Mouse (Mus musculus): Measurements from ENCODE around the gene Rptor.

Gene Rptor

DNA sequence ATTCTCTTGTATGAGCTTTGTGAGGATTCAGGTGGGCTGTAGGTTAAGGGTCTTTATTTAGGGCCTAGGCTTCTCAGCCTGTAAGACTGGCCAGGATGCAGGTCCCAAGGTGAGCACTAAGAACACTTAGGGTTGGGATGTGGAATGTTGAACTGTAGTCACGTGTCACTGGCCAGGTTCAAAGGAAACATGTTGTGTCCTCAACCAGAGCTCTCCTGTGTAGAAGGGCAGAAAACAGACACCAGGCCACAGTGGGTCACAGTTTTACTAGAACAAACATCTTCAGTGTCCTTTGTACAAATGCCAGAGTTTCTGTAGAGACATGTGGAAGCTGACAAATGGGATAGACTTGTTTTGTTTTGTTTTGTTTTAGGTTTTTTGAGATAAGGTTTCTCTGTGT, 138.7 kb downstream of the Rptor start:
- peak; percentile 51 to 53 for DNase-seq

DNA sequence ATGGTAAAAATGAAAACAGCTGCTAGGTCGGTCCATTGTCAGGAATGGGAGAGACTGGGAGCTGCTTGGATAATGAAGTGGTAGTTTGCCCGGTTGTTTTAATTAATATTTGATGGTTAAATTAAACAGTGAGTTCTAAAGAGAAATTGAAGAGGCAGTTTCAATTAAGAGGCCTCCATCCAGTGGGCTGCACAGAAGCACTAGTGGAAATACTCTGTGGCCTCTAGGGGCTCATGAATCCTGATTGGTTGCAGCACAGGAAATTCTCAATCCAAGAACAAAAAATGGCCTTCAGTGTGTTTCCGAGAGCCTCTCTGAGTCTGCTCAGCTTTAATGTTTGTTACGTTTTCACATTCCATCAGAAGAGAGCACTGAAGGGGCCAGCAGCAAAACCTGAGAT, 141.7 kb downstream of the Rptor start:
- no peak for DNase-seq

DNA sequence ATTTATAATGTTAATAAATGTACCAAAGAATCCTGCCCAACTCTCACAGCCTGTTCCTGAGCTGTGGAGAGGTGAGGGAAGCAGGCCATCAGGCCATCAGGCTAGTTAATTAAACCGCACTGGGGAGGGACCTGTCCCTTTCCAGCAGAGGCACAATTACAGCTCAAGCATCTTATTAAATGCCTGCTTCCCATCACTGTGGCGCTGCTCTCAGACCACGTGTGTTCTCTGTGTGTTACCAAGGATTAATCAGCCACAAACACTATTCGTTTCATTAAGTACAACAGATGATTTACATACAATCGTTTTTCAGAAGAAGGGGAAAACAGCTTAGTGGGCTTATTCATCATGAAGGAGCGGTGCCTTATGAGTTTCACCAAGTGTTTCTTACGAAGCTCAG, 142.6 kb downstream of the Rptor start:
- no peak for DNase-seq

DNA sequence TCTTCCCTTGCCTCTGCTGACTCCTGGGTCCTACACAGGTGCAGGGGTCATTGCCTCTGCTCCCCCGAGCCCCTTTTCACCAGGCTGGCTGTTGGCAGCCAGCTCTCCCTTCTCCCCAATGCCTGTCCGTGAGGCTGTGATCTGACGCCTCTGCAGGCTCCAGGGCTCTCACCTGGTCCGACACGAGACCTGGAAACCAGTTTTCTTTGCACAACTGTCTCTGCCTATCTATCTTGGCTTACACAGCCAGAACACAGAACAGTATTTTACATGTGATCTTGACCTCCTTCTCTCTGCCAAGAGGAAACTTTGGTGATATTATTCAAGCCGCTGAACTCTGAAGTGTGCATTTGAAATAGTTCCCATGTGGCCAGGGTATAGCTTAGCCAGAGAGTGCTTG, 151.8 kb downstream of the Rptor start:
- no peak for DNase-seq

DNA sequence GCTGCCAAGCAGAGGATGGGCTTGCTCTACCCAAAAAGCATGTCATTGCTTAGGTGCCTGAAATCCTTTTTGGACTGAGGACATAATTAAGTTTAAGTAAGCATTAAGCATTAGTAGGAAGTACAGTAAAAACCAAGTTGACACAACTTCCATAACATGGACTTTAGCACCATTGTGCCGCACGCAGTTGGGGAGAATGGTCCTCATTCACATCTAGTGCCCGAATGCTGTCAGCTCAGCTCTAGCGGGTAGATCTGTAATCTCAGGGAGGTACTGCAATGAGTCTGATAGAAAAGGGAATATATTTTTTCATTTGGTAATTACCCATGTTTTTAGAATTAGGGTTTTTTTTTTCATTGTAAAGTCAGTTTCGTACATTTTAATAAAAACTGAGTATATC, 155.5 kb downstream of the Rptor start:
- DNase-seq: no peak

DNA sequence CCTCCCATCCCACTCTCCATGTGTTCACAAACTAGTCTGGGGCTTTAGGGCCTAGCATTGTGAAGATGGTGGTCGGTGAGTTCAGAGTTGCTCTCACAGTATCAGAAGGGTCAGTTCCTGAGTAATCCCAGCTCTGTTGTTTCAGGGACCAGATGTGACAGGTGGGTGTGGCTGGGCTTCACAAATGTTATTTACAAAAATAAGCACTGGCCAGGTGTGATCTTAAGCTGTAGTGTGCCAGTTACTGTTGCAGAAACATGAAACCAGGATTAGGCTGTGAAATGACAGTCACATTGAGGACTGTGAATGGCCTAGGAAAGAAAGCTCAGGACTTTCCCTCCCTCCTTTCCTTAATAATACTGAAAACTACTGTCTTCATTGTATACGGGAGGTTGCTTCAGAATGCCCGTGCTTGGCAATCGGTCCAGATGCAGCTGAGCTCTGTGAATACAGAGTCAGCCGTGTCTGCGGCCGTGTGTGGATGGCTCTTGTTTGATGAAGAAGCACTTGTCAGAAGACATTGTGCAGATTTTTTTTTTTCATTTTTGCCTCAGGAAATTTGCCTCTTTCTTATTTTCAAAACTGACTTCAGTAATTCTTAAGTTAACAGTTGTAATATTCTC, 156.1 kb downstream of the Rptor start:
- DNase-seq: no peak

DNA sequence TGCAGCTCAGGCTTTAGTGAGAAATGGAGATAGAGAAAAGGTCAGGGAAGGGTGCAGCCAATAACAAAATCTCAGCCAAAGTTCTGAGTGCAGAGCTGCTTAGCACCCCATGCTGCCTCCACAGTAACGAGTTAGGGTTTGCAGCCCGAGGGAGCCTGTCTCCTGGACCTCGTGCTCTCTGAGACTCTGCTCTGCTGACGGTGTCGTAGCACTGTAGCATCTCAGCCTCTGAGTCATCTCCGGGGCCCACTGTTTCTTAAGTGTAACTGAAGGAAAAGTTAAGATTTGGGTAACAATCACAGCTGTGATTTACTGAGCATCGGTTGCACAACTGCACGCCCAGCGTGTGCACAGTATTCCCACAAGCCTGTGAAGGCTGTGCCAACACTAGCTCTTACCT, 160.2 kb downstream of the Rptor start:
- DNase-seq: no peak

DNA sequence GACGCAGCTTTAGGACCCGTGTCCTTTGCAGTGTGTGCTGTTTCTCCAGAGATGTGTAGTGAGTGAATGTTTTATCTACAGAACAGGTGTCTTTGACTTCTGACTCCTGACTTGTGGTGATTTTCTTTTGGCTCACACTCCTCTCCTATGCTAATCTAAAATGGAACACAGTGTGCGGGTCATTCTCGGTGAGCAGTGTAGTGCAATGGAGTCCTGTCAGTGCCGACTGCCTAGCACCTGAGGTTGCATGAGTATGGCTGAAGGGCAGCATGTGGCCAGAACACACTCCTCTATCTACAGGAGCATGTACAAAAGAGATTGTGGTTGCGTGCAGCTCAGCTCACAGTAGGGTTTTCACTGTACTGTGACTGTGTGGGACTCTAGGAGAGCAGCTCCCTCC, 163.3 kb downstream of the Rptor start:
- DNase-seq: no peak

DNA sequence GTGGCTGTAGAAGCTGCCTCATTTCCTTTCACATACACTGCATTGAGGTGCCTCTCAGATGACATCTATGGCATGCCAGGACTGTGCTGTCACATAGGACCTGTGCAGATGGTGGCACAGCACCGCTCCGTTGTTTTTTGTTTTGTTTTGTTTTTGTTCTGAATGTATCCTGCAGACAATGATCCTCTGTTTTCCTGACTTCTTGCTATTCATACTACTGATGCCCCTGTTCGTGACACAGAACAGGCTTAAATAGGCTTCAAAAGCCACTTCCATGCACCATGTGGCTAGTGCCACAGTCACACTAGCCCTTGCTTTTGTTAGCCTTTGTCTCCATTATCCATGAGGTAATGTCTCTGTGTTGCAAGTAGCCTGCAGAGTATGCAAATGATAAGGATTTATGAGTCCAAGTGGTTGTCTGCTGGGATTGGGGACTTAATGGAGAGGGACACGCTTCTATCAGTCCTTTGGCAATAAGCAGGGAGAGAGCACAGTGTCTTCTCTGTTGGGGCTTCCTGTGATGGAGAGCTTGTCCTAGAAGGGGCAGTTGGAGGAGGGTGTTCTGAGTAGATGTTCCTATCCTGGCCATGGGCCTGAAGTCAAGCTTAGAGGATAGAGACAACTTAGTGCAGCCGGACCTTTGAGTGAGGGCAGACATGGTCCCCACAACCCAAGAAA, 164.2 kb downstream of the Rptor start:
- DNase-seq: no peak

DNA sequence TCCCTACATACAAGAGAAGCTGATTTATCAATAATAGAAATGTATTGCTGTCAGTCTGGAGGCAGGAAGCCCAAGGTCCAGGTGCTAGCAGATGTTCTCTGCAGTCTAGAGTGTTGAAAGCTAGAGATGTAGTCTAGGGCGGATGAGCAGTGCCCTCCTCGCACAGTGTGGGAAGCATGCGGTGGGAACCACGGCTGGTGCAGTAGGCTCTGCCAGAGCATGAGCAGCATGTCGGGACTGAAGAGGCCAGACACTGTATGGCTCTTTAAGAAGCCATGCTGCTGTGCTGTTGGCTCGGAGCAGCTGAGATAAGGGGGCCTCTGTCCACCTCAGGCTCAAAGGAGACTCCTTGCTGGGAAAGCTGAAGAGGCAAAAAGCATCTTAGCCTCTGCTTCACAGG, 164.8 kb downstream of the Rptor start:
- DNase-seq: no peak

DNA sequence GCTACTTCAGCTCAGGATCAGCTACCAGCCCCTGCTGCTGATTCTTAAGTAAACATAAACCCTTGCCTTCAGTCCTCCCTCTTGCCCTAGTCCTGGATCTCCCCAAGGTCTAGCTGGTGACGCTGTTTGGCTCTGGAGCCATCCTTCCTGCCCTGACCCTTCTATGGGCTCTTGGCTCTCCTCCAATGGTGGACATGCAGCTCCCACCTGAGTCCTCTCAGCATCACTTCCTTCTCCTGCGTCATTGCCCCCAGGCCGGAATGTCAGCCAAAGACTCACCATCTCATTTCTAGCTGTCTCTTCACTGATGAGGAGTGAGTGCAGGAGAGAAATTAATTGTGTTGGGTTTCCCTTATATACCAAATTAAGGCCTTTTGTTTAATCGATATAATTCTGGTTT, 165.8 kb downstream of the Rptor start:
- DNase-seq: peak in 1 of 2 experiments; percentile 5

DNA sequence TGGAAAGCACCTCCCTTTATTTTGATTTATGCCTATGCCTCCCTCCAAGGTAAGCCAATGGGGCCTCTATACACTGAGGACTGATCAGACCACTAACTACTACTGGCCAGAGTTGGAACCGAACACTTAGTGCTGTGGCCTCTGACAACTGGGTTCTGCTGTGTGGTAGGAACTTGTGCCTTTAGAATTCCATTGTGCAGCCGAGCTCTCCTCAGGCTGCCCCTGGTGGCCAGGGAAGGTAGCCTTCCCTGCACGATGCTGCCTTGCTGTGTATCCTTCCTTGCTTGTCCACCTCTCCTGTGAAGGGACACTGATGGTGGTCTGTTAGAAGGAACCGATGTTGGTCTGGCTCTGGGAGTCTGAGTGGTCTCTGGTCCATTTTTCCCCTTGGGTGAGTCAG, 167.0 kb downstream of the Rptor start:
- peak in 1 of 2 experiments; percentile 14 for DNase-seq

DNA sequence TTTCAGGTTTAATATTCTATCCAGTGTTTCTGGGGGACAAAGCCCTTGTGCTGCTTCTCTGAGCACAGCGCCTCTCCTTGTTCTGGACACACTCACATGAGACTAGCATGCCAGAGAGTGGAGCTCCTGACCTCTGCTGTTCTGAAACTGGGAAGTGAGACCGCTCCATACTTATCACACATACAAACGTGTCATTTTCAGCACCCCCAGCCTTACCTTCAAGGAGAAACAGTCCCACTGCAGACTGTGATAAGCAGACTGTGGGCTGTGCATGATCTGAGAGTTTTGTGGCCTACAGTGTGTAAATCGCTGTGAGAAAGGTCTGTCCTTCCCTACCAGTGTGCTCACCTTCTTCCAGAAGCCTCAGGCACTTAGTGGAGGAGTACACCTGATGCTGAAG, 168.3 kb downstream of the Rptor start:
- DNase-seq: no peak

DNA sequence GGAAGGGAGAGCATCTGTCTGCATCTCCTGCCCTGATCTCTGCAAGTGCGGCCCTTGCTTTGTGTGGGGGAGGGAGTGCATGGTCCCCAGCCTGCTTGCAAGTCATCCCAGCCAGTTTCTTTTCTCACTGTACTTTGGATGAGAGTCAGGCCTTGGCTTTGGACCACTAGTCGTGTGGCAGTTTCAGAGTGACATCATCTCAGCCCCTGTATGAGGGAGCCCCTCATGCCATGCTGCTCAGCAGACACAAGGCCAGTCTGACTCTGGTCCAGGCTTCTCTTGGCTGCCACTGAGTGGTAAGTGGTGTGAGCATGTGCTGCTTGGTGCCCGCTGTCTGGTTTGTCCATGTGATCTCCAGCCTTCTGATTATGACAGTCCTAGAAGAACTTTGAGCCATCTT, 170.2 kb downstream of the Rptor start:
- DNase-seq: no peak

DNA sequence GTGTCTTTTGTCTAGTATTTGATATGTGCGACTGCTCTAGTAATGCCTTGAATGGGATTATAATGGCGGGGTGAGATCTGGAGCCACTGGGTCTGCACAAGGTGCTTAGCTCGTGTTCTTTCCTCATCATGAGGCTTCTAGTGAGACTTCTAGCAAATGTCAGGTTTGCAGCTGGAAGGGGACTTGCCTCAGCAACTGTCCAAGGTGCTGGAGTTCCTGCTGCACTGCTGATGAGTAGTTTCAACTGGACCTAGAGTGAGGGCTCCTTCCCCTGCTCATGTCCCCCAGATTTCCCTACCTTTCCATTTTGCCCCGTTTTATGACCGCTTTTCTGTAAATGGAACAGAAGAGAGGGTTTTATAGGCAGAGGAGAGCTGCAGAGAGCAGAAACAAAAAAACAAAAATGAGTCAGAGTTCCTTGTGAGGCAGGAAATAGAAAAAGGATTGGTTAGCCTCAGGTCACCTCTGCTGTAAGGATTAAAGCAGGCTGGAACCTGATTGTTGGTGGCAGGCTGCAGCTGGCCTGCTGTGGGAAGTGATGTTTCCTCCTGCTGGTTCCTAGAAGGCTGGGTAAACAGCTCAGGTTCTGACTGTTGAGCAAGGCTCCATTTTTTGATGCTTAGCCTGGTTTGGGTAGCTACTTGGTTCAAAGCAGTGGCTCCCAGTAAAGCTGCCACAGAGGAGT, 172.5 kb downstream of the Rptor start:
- no peak for DNase-seq

DNA sequence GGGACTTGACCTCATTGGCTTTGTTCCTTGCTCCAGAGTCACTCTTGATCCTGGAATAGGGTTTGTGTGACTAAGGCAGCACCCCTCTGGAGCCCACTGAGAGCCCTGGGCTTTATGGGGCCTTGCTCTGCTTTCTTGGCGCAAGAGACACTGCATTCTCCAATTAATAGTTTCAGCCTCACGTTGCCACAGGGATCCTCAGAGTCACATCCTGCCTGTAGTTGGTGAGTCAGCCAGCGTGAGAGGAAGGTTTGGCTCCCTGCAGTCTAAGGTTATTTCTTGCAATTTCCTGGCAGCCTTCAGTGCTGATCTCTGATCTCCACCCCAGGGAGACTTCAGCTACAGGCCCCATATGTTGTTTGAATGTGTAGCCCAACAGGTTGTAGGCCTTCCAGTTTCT, 174.5 kb downstream of the Rptor start:
- DNase-seq: peak; percentile 21 to 27

DNA sequence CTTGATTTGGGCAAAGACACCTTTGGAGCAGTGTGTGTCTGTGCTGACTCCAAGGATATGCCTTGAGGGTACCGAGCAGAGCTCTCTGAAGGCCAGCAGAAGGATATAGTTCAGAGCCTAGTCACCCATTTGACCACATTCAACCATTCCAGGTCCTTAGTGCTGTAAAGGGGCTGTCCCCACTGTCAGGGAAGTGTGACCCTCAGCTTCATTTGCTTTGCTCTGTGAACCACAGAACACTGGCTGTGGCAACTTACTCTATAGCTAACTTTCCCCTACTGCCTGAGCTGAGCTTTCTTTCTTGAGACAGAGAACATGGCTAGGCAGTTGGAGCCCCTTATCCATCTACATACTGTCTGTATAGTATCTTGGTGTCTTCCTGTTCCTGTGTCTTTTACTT, 175.2 kb downstream of the Rptor start:
- DNase-seq: no peak

DNA sequence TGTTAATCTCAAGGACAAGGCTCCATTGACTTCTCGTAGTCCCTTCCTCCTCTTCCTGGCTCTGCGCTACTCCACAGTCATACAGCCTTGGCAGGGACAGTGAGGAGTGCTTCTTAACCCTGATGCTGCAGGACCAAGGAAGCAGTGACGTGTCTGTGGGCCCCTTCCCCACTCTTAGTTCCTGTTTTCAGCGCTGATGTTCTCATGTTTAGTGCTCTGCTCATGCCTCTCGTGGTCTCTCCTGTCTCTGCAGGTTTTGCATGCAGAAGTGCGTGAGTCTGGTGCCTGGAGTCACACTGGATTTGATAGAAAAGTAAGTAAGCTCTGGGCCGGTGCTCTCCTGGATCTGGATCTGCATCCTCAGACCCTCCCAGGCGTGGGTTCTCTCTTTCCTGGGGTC, 177.6 kb downstream of the Rptor start:
- DNase-seq: no peak

DNA sequence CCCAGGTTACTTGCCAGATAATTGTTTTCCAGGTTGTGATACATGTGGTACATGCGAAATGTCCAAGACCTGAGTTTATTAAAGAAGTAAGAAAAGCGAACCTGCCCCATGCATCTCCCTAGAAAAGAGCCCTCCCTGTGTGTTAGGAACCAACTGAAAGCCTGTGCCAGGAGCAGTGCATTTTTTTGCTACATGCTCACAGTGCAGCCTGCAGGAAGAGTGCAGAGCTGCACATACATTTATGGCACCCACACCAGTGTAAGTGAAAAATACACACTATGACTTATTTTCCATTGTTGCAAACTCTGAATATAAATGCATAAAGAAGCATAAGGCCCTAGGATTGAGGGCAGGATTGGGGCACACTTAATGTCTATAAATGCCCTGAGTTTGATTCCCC, 178.5 kb downstream of the Rptor start:
- no peak for DNase-seq

DNA sequence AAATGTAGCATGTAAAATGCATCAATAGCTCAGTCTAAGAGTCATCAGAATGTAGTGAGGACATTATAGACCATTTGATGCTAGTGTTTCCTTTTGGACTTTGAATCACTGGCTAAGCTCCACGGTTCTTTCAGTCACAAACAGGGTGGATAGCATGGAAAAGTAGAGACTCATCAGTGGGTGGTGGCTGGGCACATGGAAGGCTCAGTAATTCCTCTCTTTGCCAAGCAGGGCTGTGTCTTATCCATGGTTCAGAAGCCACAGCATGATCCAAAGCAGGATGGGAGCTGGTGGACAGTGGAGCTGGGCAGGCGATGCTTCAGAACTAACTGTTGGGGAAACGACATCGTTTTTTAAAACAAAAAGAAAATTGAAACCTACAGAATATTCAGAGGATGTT, 179.0 kb downstream of the Rptor start:
- DNase-seq: peak; percentile 51 to 54

DNA sequence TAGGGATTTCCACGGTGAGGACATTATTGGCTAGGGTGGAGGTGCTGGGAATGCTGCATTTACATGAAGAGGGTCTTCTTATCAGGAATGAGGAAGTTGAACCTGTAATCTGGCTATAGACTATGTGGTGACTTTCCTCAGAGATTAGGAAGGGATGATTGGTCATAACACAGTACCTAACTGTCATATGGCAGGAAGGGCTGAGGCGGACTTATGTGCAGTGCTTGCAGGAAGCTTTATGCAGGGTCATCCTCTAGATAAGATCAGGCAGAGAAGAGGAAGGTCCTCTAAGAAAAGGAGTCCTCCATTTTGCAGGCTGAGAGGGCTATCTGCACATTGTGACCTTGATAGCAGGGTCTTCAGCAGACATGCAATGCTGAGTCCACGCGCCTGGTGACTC, 180.9 kb downstream of the Rptor start:
- DNase-seq: no peak

DNA sequence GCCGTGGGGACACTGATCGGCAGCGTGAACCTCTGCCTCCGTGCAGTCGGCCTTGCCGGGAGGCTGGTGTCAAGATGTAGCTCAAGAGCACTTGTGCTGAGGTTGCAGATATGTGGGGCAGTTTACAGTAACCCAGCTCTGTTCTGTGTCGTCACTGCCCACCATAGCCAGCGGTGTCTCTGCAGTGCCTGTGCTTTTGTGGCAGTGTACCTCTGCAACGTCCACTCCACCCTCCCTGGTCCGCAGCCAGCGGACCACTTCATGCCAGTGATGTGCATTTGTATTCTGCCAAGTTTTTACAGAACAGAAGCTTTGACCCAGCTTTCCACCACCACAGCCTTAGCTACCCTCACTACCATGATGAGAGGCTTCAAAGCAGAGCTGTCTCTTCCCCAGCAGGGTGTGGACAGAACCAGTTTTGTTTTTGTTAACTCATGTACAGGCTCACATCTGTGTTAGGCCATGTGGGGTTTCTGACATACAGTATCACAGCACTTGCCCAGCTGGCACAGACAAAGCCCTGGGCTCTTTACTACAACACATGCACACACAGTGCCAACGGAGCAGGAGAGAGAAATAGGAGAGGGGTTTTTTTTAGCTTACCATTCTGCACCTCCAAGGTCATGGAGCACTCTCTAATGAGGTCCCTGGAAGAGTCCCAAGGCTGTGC, 182.1 kb downstream of the Rptor start:
- no peak for DNase-seq

DNA sequence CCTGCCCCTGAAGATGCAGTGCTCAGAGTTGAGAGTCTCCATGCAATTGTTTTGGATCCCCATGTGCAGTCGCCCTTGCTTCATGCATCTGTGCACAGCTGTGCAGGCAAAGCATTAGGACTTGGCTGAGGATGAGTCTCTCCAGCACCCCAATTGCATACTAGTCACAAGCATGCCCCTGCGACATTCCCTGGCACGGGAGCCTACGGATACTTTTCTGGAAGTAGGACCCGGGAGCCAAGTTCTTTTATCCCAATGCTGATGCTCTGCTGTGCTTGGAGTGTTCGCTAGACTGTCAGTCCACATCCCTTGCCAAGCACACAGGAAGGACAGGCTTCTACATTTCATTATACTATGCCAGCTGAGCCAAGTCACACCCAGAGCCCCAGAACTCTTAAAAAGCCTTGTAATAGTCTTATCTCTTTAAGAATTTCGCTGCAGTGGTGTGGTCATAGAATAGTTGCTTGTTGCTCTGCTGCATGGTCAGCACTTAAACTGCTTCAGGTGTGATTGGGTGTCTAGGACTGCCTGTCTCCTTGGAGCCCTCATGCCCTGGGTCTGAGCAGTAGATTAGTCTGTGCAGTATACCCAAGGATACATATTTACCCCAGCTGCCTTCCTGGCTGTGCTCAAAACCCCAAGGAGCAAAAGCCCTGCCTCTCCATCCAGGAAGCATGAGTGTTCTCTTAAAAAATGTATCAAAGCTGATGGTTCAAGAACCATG, 183.1 kb downstream of the Rptor start:
- DNase-seq: no peak

Data from kidney, postnatal 36 days (tissue).